Mouse (Mus musculus) cerebral cortex, adult 2 months (tissue): ENCODE data around the gene 4930524B15Rik.

Experiments
- WGBS: fragments of 180-500 bp; shearing (Covaris S2); methylation state at CpG from one replicate; pipeline ENCODE4 v1.1.7; 2018; 5-methylcytosine and 5-hydroxymethylcytosine counted together

4930524B15Rik gene

GRCm38 (mm10) chr11:31965256-31966134 lies at the start of gene 4930524B15Rik:
TSS of gene 4930524B15Rik (plus strand) at chr11:31965592.
- WGBS: 57% methylated on average over 49 of the region's 49 CpGs

- 90% methylated on average over 1 of the region's 1 CpGs for WGBS
These were observed 47.6 kb upstream of the 4930524B15Rik start for GRCm38 (mm10) chr11:31917769-31918168.

GRCm38 (mm10) chr11:31930051-31930450 lies 35.3 kb upstream of the 4930524B15Rik start:
- 90% methylated on average over 10 of the region's 10 CpGs for WGBS

- WGBS: 28% methylated on average over 4 of the region's 4 CpGs
These were observed 29.7 kb upstream of the 4930524B15Rik start for GRCm38 (mm10) chr11:31935652-31936051.

- whole genome bisulfite sequencing: 52% methylated on average over 10 of the region's 10 CpGs
These were observed 28.4 kb upstream of the 4930524B15Rik start for GRCm38 (mm10) chr11:31936910-31937525.

GRCm38 (mm10) chr11:31940898-31941639 lies 24.3 kb upstream of the 4930524B15Rik start:
- WGBS: 40% methylated on average over 13 of the region's 13 CpGs

GRCm38 (mm10) chr11:31941640-31942638 lies 23.5 kb upstream of the 4930524B15Rik start:
- WGBS: 35% methylated on average over 4 of the region's 4 CpGs

GRCm38 (mm10) chr11:31945471-31945870 lies 19.9 kb upstream of the 4930524B15Rik start:
- WGBS: 84% methylated on average over 3 of the region's 3 CpGs

GRCm38 (mm10) chr11:31948462-31949330 lies 16.7 kb upstream of the 4930524B15Rik start:
- 15% methylated on average over 15 of the region's 15 CpGs for WGBS

GRCm38 (mm10) chr11:31949331-31949785 lies 16.0 kb upstream of the 4930524B15Rik start:
- WGBS: under 1% methylated on average over 17 of the region's 17 CpGs

- 96% methylated on average over 1 of the region's 1 CpGs for WGBS
These were observed 1.4 kb upstream of the 4930524B15Rik start for GRCm38 (mm10) chr11:31963993-31964392.

GRCm38 (mm10) chr11:31974132-31974531 lies 8.7 kb downstream of the 4930524B15Rik start:
- WGBS: 84% methylated on average over 4 of the region's 4 CpGs

GRCm38 (mm10) chr11:31974826-31975225 lies 9.4 kb downstream of the 4930524B15Rik start:
- WGBS: 69% methylated on average over 8 of the region's 8 CpGs

GRCm38 (mm10) chr11:31975678-31976077 lies 10.3 kb downstream of the 4930524B15Rik start:
- WGBS: 85% methylated on average over 5 of the region's 5 CpGs

- WGBS: 76% methylated on average over 5 of the region's 5 CpGs
These were observed 10.7 kb downstream of the 4930524B15Rik start for GRCm38 (mm10) chr11:31976137-31976536.

GRCm38 (mm10) chr11:31980089-31980488 lies 14.7 kb downstream of the 4930524B15Rik start:
- WGBS: 86% methylated on average over 5 of the region's 5 CpGs

- WGBS: 89% methylated on average over 7 of the region's 7 CpGs
These were observed 16.4 kb downstream of the 4930524B15Rik start for GRCm38 (mm10) chr11:31981830-31982229.

- 90% methylated on average over 13 of the region's 13 CpGs for WGBS
These were observed 17.0 kb downstream of the 4930524B15Rik start for GRCm38 (mm10) chr11:31982247-31982943.

GRCm38 (mm10) chr11:31984786-31985185 lies 19.4 kb downstream of the 4930524B15Rik start:
- 59% methylated on average over 2 of the region's 2 CpGs for WGBS
